ENCODE assay signal across 9 mouse cellular contexts in genomic region chr17:48411241-48411640, GRCm38 (mm10). TPM values are rescaled to one million over a fixed set of nuclear protein-coding genes. Genes with fewer than 3 reads are reported as not detected.
DNase-seq lines count a peak whose midpoint lies in the region; ATAC-seq and TF ChIP-seq lines count a peak whose summit lies in the region.
"Had no signal": no experiment of that assay in that cellular context is flagged by ENCODE, and none has a peak within 500 bp of the region (broad histone marks: within the 10 kb centered on the region; RNA-seq: fewer than 3 reads in every experiment).

No protein-coding gene starts in this region.

- peak overlapping the region; percentile 90 for H3K27ac ChIP-seq in embryonic fibroblast, embryonic 13.5 days (ENCODE audit: insufficient read depth, low read length)
- H3K27ac ChIP-seq in limb, embryonic 15.5 days, result peak overlapping the region; percentile 100

- H3K36me3 ChIP-seq in erythroblast, embryonic 14.5 days (ENCODE audit: control insufficient read depth), result peaks cover 64% of the 10 kb centered on the region
- peaks cover 33% of the 10 kb centered on the region for H3K36me3 ChIP-seq in limb, embryonic 15.5 days

- H3K4me1 ChIP-seq in erythroblast, embryonic 14.5 days (ENCODE audit: control insufficient read depth), result peaks cover 49% of the 10 kb centered on the region
- peaks cover 6% of the 10 kb centered on the region for H3K4me1 ChIP-seq in embryonic fibroblast, embryonic 13.5 days (ENCODE audit: control insufficient read depth, insufficient read depth, low read length)
- H3K4me1 ChIP-seq in limb, embryonic 15.5 days, result peaks cover 23% of the 10 kb centered on the region

- TF ChIP-seq CTCF in embryonic fibroblast, embryonic 13.5 days (IDR thresholded peaks at IDR 0.05; ENCODE audit: borderline replicate concordance, insufficient read depth, low read length), result no peak

- no peak for ATAC-seq in erythroblast, adult 5-6 weeks (replicated peaks; ENCODE audit: low FRiP score, poor library complexity, severe bottlenecking)
- ATAC-seq in limb, embryonic 15.5 days (ENCODE audit: insufficient number of reproducible peaks, low FRiP score, low TSS enrichment, low read depth), result no peak

- no peaks in the 10 kb centered on the region for H3K9me3 ChIP-seq in erythroblast, embryonic 14.5 days (ENCODE audit: control insufficient read depth, low read length)
- no peaks in the 10 kb centered on the region for H3K9me3 ChIP-seq in limb, embryonic 15.5 days

- peak overlapping the region; percentile 70 for H3K4me3 ChIP-seq in erythroblast, embryonic 14.5 days (replicated peaks)
- peak overlapping the region; percentile 65 for H3K4me3 ChIP-seq in embryonic fibroblast, embryonic 13.5 days (ENCODE audit: insufficient read depth, low read length)
- peak overlapping the region; percentile 87 for H3K4me3 ChIP-seq in limb, embryonic 15.5 days

- peak; percentile 21 for DNase-seq in 3T3-L1 (ENCODE audit: low read depth, low spot score)
- DNase-seq in c-Kit-positive CD71-positive TER-119-positive erythroid progenitor cells, embryonic 14.5 days (ENCODE audit: low spot score), result no peak
- DNase-seq in B cell, adult 2 months, result no peak
- no peak for DNase-seq in ovary, postnatal 14 days (ENCODE audit: low spot score)

- peak overlapping the region; percentile 51 for H3K4me2 ChIP-seq in limb, embryonic 15.5 days

- TF ChIP-seq POLR2A in embryonic fibroblast, embryonic 13.5 days (IDR thresholded peaks at IDR 0.05; ENCODE audit: low read depth, low read length), result no peak

- 35% methylated on average over 8 of the region's 8 CpGs for WGBS in limb, embryonic 15.5 days

- H3K27me3 ChIP-seq in erythroblast, embryonic 14.5 days (ENCODE audit: control insufficient read depth), result no peaks in the 10 kb centered on the region
- H3K27me3 ChIP-seq in limb, embryonic 15.5 days, result no peaks in the 10 kb centered on the region
- H3K27me3 ChIP-seq: Patski had no signal

- 0 out of 2 replicates have a peak overlapping the region, but pooled peaks have one; percentile 61 for H3K9ac ChIP-seq in limb, embryonic 15.5 days

RNA-seq across cellular contexts. Expression of gene Oard1, which starts 1.4 kb away (rescaled TPM):
- 1.1 and 2.0 TPM in 2 replicates for polyA plus RNA-seq in erythroblast, embryonic 14.5 days (2012)
- total RNA-seq in erythroblast, adult 5-6 weeks (2015; ENCODE audit: low replicate concordance), result 28.2 and 32.1 TPM in 2 replicates
- total RNA-seq in erythroblast, adult 5-6 weeks (2017; ENCODE audit: low replicate concordance), result 31.6 and 34.2 TPM in 2 replicates
- polyA plus RNA-seq in embryonic fibroblast, embryonic 13.5 days (2011; ENCODE audit: insufficient read length, low read depth, missing spikeins), result 17.1 and 18.9 TPM in 2 replicates
- 38.4 and 40.3 TPM in 2 replicates for polyA plus RNA-seq in limb, embryonic 15.5 days (2015; fragmentation: Nextera tagmentation; extraction: Ambion mirVana)

RNA-seq across cellular contexts. Expression of gene Nfya, which starts 1.5 kb away (rescaled TPM):
- 1.3 and 1.7 TPM in 2 replicates for polyA plus RNA-seq in erythroblast, embryonic 14.5 days (2012)
- 44.0 and 47.2 TPM in 2 replicates for total RNA-seq in erythroblast, adult 5-6 weeks (2015; ENCODE audit: low replicate concordance)
- total RNA-seq in erythroblast, adult 5-6 weeks (2017; ENCODE audit: low replicate concordance), result 30.6 and 42.7 TPM in 2 replicates
- polyA plus RNA-seq in embryonic fibroblast, embryonic 13.5 days (2011; ENCODE audit: insufficient read length, low read depth, missing spikeins), result 31.9 and 41.5 TPM in 2 replicates
- polyA plus RNA-seq in limb, embryonic 15.5 days (2015; fragmentation: Nextera tagmentation; extraction: Ambion mirVana), result 13.6 and 13.9 TPM in 2 replicates

RNA-seq across cellular contexts. Expression of gene Apobec2, which starts 21.5 kb away (rescaled TPM):
- polyA plus RNA-seq in erythroblast, embryonic 14.5 days (2012), result 0.03 TPM in 1 of 2 replicates, not detected in the other
- not detected in 2 replicates for total RNA-seq in erythroblast, adult 5-6 weeks (2015; ENCODE audit: low replicate concordance)
- not detected in 2 replicates for total RNA-seq in erythroblast, adult 5-6 weeks (2017; ENCODE audit: low replicate concordance)
- polyA plus RNA-seq in embryonic fibroblast, embryonic 13.5 days (2011; ENCODE audit: insufficient read length, low read depth, missing spikeins), result not detected in 2 replicates
- 26.8 and 97.4 TPM in 2 replicates for polyA plus RNA-seq in limb, embryonic 15.5 days (2015; fragmentation: Nextera tagmentation; extraction: Ambion mirVana)

RNA-seq across cellular contexts. Expression of gene Tspo2, which starts 40.1 kb away (rescaled TPM):
- polyA plus RNA-seq in erythroblast, embryonic 14.5 days (2012), result 34.5 and 96.9 TPM in 2 replicates
- 503 and 549 TPM in 2 replicates for total RNA-seq in erythroblast, adult 5-6 weeks (2015; ENCODE audit: low replicate concordance)
- 671 and 837 TPM in 2 replicates for total RNA-seq in erythroblast, adult 5-6 weeks (2017; ENCODE audit: low replicate concordance)
- not detected in 2 replicates for polyA plus RNA-seq in embryonic fibroblast, embryonic 13.5 days (2011; ENCODE audit: insufficient read length, low read depth, missing spikeins)
- polyA plus RNA-seq in limb, embryonic 15.5 days (2015; fragmentation: Nextera tagmentation; extraction: Ambion mirVana), result 1.8 and 3.0 TPM in 2 replicates

RNA-seq across cellular contexts. Expression of gene Unc5cl, which starts 43.5 kb away (rescaled TPM):
- 1.5 and 1.6 TPM in 2 replicates for polyA plus RNA-seq in erythroblast, embryonic 14.5 days (2012)
- total RNA-seq in erythroblast, adult 5-6 weeks (2015; ENCODE audit: low replicate concordance), result 56.8 and 60.7 TPM in 2 replicates
- 32.9 and 47.0 TPM in 2 replicates for total RNA-seq in erythroblast, adult 5-6 weeks (2017; ENCODE audit: low replicate concordance)
- not detected in 2 replicates for polyA plus RNA-seq in embryonic fibroblast, embryonic 13.5 days (2011; ENCODE audit: insufficient read length, low read depth, missing spikeins)
- 0.06 and 0.14 TPM in 2 replicates for polyA plus RNA-seq in limb, embryonic 15.5 days (2015; fragmentation: Nextera tagmentation; extraction: Ambion mirVana)

Comparison
In these comparisons a context has a peak if more than half of its experiments do, and no peak if none do; other contexts are left out.
1. RNA of gene Apobec2, which starts 21.5 kb away (polyA plus RNA-seq): 26.8 to 97.4 TPM in limb, embryonic 15.5 days; 0.03 TPM in erythroblast, embryonic 14.5 days and not detected in embryonic fibroblast, embryonic 13.5 days; every median in the first group is over 10 times any median in the second.
2. Peak in every context shown above with its lines, with median percentiles within 50 percentile points of each other: H3K4me3 ChIP-seq.